Mouse (Mus musculus) myocyte (in vitro differentiated cells): ENCODE results near the gene Pfdn6.

Experiments
- MAX ChIP-seq: IDR thresholded peaks from one replicate; pipeline ENCODE4 v1.6.1; 2011; ENCODE audit warnings: low read depth, mild to moderate bottlenecking, control low read depth
- MYOD1 ChIP-seq, 3 experiments: IDR thresholded peaks; one replicate each; pipeline ENCODE4 v1.6.1; 2011; ENCODE audit warnings: control low read depth in 2 of 3, low read depth in 2 of 3, mild to moderate bottlenecking in 2 of 3, moderate library complexity in 1 of 3; ENCODE audit not compliant: insufficient read length in 2 of 3, control insufficient read depth in 1 of 3
- POLR2A ChIP-seq: IDR thresholded peaks from one replicate; pipeline ENCODE4 v1.6.1; 2011; ENCODE audit warnings: low read depth, mild to moderate bottlenecking, control low read depth, moderate library complexity; ENCODE audit not compliant: insufficient read length
- TCF12 ChIP-seq: IDR thresholded peaks from one replicate; pipeline ENCODE4 v1.6.1; 2011; ENCODE audit warnings: mild to moderate bottlenecking, control low read depth; ENCODE audit not compliant: poor library complexity, insufficient read depth, severe bottlenecking
- USF1 ChIP-seq: IDR thresholded peaks from one replicate; pipeline ENCODE4 v1.6.1; 2011; ENCODE audit warnings: low read depth, mild to moderate bottlenecking, control low read depth, moderate library complexity

DNA sequence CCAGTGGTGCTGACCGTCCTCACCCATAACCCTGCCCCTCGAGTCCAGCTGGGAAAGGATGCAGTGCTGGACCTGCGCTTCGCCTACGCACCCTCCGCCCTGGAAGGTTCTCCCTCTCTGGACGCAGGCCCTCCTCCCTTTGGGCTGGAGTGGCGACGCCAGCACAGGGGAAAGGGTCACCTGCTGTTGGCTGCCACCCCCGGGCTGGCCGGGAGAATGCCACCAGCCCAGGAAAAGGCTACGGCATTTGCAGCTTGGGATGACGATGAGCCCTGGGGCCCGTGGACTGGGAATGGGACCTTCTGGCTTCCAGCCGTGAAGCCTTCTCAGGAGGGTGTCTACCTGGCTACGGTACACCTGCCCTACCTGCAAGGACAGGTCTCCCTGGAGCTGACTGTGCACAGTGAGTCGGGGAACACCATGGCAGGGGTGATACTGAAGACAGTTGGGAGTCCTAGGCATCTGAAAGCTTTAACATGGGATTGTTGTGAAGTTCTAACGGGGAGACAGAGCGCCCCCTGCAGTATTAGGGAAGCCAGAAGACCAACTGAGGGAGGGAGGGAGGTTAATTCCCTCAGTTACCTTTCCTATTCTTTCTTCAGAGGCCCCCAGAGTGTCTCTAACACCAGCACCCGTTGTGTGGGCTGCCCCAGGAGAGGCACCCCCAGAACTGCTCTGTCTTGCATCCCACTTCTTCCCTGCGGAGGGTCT, 14.6 kb downstream of the Pfdn6 start:
- no peak for TF ChIP-seq TCF12
- TF ChIP-seq POLR2A = no peak
- no peak for TF ChIP-seq MYOD1 (IDR thresholded peaks at IDR 0.05; ENCODE audit: control insufficient read depth in 1 of 3, insufficient read length in 2 of 3, low read depth in 2 of 3)
- no peak for TF ChIP-seq USF1
- TF ChIP-seq MAX = no peak
